ENCODE assay signal across 8 mouse cellular contexts in the genomic region with DNA sequence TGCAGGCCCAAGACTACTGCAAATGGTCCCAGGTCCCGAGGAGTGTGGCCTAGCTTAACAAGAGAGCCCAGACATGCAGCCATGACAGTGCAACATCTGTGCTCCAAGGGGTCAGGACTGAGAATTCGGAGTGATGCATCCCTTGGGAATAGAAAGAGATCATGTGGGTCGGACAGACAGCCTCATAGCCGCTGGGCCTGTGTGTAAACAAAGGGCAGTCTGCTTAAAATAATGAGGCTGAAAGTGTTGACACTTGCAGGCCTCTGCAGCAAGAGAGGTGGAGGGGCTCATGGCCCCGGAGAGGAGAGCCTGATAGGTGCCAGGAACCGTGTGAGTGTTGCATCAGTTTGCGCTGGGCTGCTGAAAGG. TPM values are rescaled to one million over a fixed set of nuclear protein-coding genes. Genes with fewer than 3 reads are reported as not detected.
A peak's percentile ranks its signal among the peaks of the same experiment; 100 is the strongest.
DNase-seq lines count a peak whose midpoint lies in the region; ATAC-seq and TF ChIP-seq lines count a peak whose summit lies in the region.

No protein-coding gene starts in this region.

- H3K9me3 ChIP-seq in kidney, postnatal 0 days (replicated peaks; ENCODE audit: low read length): no peaks in the 10 kb centered on the region
- no peaks in the 10 kb centered on the region for H3K9me3 ChIP-seq in embryonic facial prominence, embryonic 11.5 days (replicated peaks; ENCODE audit: control insufficient read depth, low read length)
- H3K9me3 ChIP-seq in hindbrain, embryonic 15.5 days: no peaks in the 10 kb centered on the region
- no peaks in the 10 kb centered on the region for H3K9me3 ChIP-seq in neural tube, embryonic 12.5 days

- DNase-seq in kidney, postnatal 0 days (ENCODE audit: low spot score): no peak
- no peak for DNase-seq in kidney, adult 11 months
- no peak for DNase-seq in embryonic facial prominence, embryonic 11.5 days (ENCODE audit: low spot score)
- no peak for DNase-seq in gastrocnemius, postnatal 25 days
- no peak for DNase-seq in yolk sac, embryonic 10.5 days (ENCODE audit: low spot score)
- DNase-seq in layer of hippocampus, adult 8-10 months (ENCODE audit: low spot score in 2 of 2): no peak

- 0 out of 2 replicates have a peak overlapping the region, but pooled peaks have one; percentile 51 for H3K4me2 ChIP-seq in kidney, postnatal 0 days (ENCODE audit: low read length)
- H3K4me2 ChIP-seq in embryonic facial prominence, embryonic 11.5 days (ENCODE audit: low read depth, low read length): peak overlapping the region; percentile 78
- H3K4me2 ChIP-seq in hindbrain, embryonic 15.5 days: peak overlapping the region; percentile 71
- H3K4me2 ChIP-seq in neural tube, embryonic 12.5 days (replicated peaks): peak overlapping the region; percentile 69

- no peak for TF ChIP-seq CTCF in kidney, postnatal 0 days (IDR thresholded peaks at IDR 0.05; ENCODE audit: low read depth)

- no peaks in the 10 kb centered on the region for H3K36me3 ChIP-seq in kidney, postnatal 0 days (ENCODE audit: insufficient read depth, low read length)
- H3K36me3 ChIP-seq in embryonic facial prominence, embryonic 11.5 days (replicated peaks; ENCODE audit: control insufficient read depth, insufficient read depth, low read depth, low read length): no peaks in the 10 kb centered on the region
- H3K36me3 ChIP-seq in hindbrain, embryonic 15.5 days: no peaks in the 10 kb centered on the region
- no peaks in the 10 kb centered on the region for H3K36me3 ChIP-seq in neural tube, embryonic 12.5 days

- no peak overlapping the region for H3K27ac ChIP-seq in kidney, postnatal 0 days
- H3K27ac ChIP-seq in embryonic facial prominence, embryonic 11.5 days (replicated peaks; ENCODE audit: low read depth, low read length): no peak overlapping the region
- H3K27ac ChIP-seq in hindbrain, embryonic 15.5 days (replicated peaks): peak overlapping the region; percentile 80
- H3K27ac ChIP-seq in neural tube, embryonic 12.5 days: 0 out of 2 replicates have a peak overlapping the region, but pooled peaks have one; percentile 15

- peaks cover 15% of the 10 kb centered on the region for H3K27me3 ChIP-seq in kidney, postnatal 0 days (ENCODE audit: insufficient read depth, low read length)
- H3K27me3 ChIP-seq in embryonic facial prominence, embryonic 11.5 days (ENCODE audit: control insufficient read depth, insufficient read depth, low read length): peaks cover 8% of the 10 kb centered on the region; the same call in 1 of the 2 replicates
- H3K27me3 ChIP-seq in hindbrain, embryonic 15.5 days: 0 out of 2 replicates have a peak, but pooled peaks cover 3% of the 10 kb centered on the region
- peaks cover 35% of the 10 kb centered on the region for H3K27me3 ChIP-seq in neural tube, embryonic 12.5 days (replicated peaks)

- H3K4me1 ChIP-seq in kidney, postnatal 0 days (replicated peaks; ENCODE audit: insufficient read depth, low read length): no peaks in the 10 kb centered on the region
- H3K4me1 ChIP-seq in embryonic facial prominence, embryonic 11.5 days (ENCODE audit: control insufficient read depth, insufficient read depth, low read length): peaks cover 3% of the 10 kb centered on the region; the same call in 1 of the 2 replicates
- peaks cover 61% of the 10 kb centered on the region for H3K4me1 ChIP-seq in hindbrain, embryonic 15.5 days (replicated peaks)
- H3K4me1 ChIP-seq in neural tube, embryonic 12.5 days: peaks cover 39% of the 10 kb centered on the region

- no peak for ATAC-seq in kidney, postnatal 0 days (replicated peaks; ENCODE audit: low FRiP score, low read depth)
- ATAC-seq in embryonic facial prominence, embryonic 11.5 days (replicated peaks; ENCODE audit: insufficient number of reproducible peaks, low FRiP score, low TSS enrichment, low read depth): no peak
- ATAC-seq in hindbrain, embryonic 15.5 days (ENCODE audit: low FRiP score, low read depth): no peak; the same call in 1 of the 2 replicates
- no peak for ATAC-seq in neural tube, embryonic 12.5 days (ENCODE audit: low FRiP score, low read depth)

- 25% methylated on average over 7 of the region's 7 CpGs for WGBS in kidney, postnatal 0 days
- 13% methylated on average over 7 of the region's 7 CpGs for WGBS in embryonic facial prominence, embryonic 11.5 days
- 13% methylated on average over 7 of the region's 7 CpGs for WGBS in hindbrain, embryonic 15.5 days
- WGBS in neural tube, embryonic 12.5 days: 26% methylated on average over 7 of the region's 7 CpGs

- H3K4me3 ChIP-seq in kidney, postnatal 0 days (replicated peaks; ENCODE audit: low read depth, low read length): no peak overlapping the region
- H3K4me3 ChIP-seq in embryonic facial prominence, embryonic 11.5 days (ENCODE audit: low read depth, low read length): no peak overlapping the region
- peak overlapping the region; percentile 43 for H3K4me3 ChIP-seq in hindbrain, embryonic 15.5 days
- peak overlapping the region; percentile 31 for H3K4me3 ChIP-seq in neural tube, embryonic 12.5 days

- H3K9ac ChIP-seq in kidney, postnatal 0 days (ENCODE audit: low read depth, low read length): no peak overlapping the region
- no peak overlapping the region for H3K9ac ChIP-seq in embryonic facial prominence, embryonic 11.5 days (replicated peaks; ENCODE audit: low read length)
- H3K9ac ChIP-seq in hindbrain, embryonic 15.5 days: peak overlapping the region; percentile 55
- peak overlapping the region; percentile 51; the same call in 1 of the 2 replicates for H3K9ac ChIP-seq in neural tube, embryonic 12.5 days

RNA-seq across cellular contexts. Expression of a gene that starts 6.2 kb away (rescaled TPM):
- polyA plus RNA-seq in kidney, postnatal 0 days (2015; fragmentation: Nextera tagmentation; extraction: Ambion mirVana): 0.25 and 0.27 TPM in 2 replicates
- 1.4 and 1.9 TPM in 2 replicates for polyA plus RNA-seq in embryonic facial prominence, embryonic 11.5 days (2014; fragmentation: Nextera tagmentation; extraction: Ambion mirVana)
- polyA plus RNA-seq in hindbrain, embryonic 15.5 days (2015; fragmentation: Nextera tagmentation; extraction: Ambion mirVana): 78.4 and 84.4 TPM in 2 replicates
- polyA plus RNA-seq in neural tube, embryonic 12.5 days (2016; fragmentation: Nextera tagmentation; extraction: Ambion mirVana): 16.4 and 17.9 TPM in 2 replicates
- under 1 TPM in 1 of 2 experiments, not detected in 1; 0.18 TPM for total RNA-seq in gastrocnemius, postnatal 25 days (2021)
- 100 to 1,000 TPM; 118 to 128 (median 123) TPM for total RNA-seq in layer of hippocampus, adult 8-10 months (2022)

RNA-seq across cellular contexts. Expression of a gene that starts 21.1 kb away (rescaled TPM):
- 0.36 and 0.43 TPM in 2 replicates for polyA plus RNA-seq in kidney, postnatal 0 days (2015; fragmentation: Nextera tagmentation; extraction: Ambion mirVana)
- polyA plus RNA-seq in embryonic facial prominence, embryonic 11.5 days (2014; fragmentation: Nextera tagmentation; extraction: Ambion mirVana): not detected in 2 replicates
- 0.09 and 0.18 TPM in 2 replicates for polyA plus RNA-seq in hindbrain, embryonic 15.5 days (2015; fragmentation: Nextera tagmentation; extraction: Ambion mirVana)
- 0.10 and 0.13 TPM in 2 replicates for polyA plus RNA-seq in neural tube, embryonic 12.5 days (2016; fragmentation: Nextera tagmentation; extraction: Ambion mirVana)
- total RNA-seq in gastrocnemius, postnatal 25 days (2021): 1 to 10 TPM in 1 of 2 experiments, under 1 TPM in 1; 0.69 to 5.5 TPM
- under 1 TPM in 2 of 4 experiments, not detected in 2; 0.16 to 0.36 TPM for total RNA-seq in layer of hippocampus, adult 8-10 months (2022)

Comparison
In these comparisons a context has a peak if more than half of its experiments do, and no peak if none do; other contexts are left out.
1. H3K27ac ChIP-seq: peak in hindbrain, embryonic 15.5 days (single experiment) and neural tube, embryonic 12.5 days (single experiment); none in kidney, postnatal 0 days (single experiment) and embryonic facial prominence, embryonic 11.5 days (single experiment).
2. H3K4me3 ChIP-seq: peak in hindbrain, embryonic 15.5 days (single experiment) and neural tube, embryonic 12.5 days (single experiment); none in kidney, postnatal 0 days (single experiment) and embryonic facial prominence, embryonic 11.5 days (single experiment).
3. H3K9ac ChIP-seq: peak in hindbrain, embryonic 15.5 days (single experiment) and neural tube, embryonic 12.5 days (single experiment); none in kidney, postnatal 0 days (single experiment) and embryonic facial prominence, embryonic 11.5 days (single experiment).
4. Peak in every context shown above with its lines, with median percentiles within 50 percentile points of each other: H3K4me2 ChIP-seq.